Mouse (Mus musculus) layer of hippocampus, postnatal 14 days (tissue): ENCODE results near the gene Ccnq. TPM values are rescaled to one million over a fixed set of nuclear protein-coding genes. Genes with fewer than 3 reads are reported as not detected.
"Not testable (repeated sequence)": the region's sequence is repeated elsewhere in the genome, so short reads cannot be mapped to it uniquely, and the experiment has no call there.

Experiments
- DNase-seq, 2 experiments: peaks; one replicate each; pipeline ENCODE4 v3.0.0; 2021 to 2022; ENCODE audit warnings: low spot score in 2 of 2, mixed read lengths in 1 of 2
- total RNA-seq, 2 experiments: library from RNA; stranded (reverse); gene quantifications; 2 replicates each; pipeline ENCODE4 v1.2.3; 2021

Ccnq gene
- total RNA-seq, 2 experiments from 2014 or later = 17.4 to 18.4 TPM

DNA sequence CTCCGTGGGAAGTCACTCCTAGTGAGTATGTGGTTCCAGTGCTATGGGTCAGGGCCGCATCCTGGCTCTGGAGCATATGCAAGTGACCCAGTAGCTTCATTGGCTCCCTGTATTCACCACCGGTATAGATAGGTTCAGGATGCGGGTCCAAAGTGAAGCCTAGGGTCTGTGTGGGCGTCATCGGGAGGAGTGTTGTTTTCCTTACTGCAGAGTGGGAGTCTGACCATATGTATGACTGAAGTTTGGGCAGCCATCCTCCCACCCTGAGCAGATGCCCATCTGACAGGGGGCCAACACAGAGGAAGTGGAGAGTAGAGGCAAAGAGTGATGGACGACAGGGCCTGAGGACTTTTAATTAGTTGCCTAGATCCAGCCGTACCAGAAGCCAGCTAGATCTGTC lies 12.8 kb upstream of the Ccnq start:
- DNase-seq = no peak

DNA sequence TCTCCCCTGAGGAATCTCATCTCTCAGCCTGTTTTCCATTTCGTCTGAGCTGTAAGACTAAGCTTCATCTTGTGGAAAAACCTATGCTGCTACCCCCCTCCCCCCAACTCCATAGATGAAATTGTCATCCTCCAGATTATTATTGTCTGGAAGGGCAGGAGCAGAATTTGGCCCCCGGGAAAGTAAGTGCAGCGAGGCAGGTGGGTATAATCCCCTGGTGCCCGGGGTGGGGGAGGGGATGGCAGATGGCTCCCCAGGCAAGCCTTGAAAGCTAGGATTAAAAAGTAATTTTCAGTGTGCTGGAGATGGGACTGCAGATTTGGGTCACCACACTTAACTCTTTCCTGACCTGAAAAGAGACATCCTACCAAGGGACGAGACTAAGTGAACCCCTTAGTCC lies 10.7 kb upstream of the Ccnq start:
- no peak for DNase-seq

GRCm38 (mm10) chr11:78761086-78761485 lies 9.6 kb upstream of the Ccnq start:
- DNase-seq = no peak

- no peak for DNase-seq
Measured at GRCm38 (mm10) chr11:78755299-78755698, 3.8 kb upstream of the Ccnq start.

DNA sequence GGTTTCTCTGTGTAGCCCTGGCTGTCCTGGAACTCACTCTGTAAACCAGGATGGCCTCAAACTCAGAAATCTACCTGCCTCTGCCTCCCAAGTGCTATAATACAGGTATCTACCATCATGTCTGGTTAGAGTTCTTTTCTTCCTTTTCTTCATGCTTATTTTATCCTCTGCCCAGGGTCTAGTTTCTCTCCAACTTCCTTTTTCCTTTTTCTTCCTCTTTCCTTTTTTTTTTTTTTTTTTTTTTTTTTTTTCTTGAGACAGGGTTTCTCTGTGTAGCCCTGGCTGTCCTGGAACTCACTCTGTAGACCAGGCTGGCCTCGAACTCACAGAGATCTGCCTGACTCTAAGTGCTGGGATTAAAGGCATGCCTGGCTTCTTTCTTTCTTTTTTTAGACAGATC lies 2.6 kb upstream of the Ccnq start:
- DNase-seq = not testable (repeated sequence)

DNA sequence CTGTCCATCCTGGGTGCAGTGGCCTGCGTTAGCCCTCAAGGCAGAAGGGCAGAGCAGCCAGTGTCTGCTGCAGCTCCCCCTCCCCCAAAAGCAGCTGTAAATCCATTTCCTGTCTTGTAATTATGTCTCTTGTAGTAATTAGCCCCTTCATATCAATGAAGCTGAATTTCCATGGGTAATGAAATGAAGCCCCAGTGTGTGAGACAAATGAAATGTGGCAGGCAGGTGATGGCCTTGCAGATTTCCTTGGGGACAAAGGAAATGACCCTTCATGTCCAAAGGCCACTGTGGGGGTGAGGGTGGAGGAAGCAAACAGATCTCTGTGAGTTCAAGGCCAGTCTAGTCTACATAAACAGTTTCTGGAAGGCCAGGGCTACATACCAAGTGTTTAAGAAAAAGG lies 1.7 kb upstream of the Ccnq start:
- no peak for DNase-seq

DNA sequence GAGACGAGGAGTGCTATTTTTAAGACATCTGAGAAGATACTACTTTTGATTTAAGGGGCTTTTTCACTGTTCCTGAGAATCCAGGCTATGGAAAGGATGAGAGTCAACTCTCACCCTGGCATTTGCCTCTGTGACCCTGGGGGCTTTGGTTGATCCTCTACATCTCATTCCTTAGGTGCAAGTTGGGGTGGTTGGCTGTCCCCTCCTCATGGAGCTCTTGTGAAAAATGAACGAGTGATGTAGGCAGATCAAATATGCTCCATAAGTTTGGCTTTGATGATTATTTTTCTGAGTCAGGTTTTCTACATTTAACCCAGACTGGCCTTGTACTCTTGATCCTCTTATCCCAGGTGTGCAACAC lies 294 bp upstream of the Ccnq start:
- no peak for DNase-seq

DNA sequence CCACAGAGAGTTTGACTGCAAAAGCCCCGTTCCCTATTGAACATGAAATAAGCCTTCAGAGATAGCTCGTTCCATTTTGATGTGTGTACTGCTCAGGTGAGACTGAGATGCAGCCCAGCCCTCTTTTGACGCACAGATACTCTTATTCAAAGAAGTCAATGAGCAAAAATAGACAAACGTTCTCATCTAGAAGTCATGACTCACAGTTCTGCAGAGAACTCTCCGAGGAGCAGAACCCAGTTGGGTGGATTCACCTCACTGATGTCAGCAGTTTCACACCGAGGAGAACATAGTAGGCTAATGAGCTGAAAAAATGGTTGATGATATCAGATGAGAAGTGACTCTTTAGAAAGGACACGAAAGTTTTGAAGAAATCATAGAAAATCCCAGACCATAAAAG lies 5.3 kb downstream of the Ccnq start:
- DNase-seq = no peak

DNA sequence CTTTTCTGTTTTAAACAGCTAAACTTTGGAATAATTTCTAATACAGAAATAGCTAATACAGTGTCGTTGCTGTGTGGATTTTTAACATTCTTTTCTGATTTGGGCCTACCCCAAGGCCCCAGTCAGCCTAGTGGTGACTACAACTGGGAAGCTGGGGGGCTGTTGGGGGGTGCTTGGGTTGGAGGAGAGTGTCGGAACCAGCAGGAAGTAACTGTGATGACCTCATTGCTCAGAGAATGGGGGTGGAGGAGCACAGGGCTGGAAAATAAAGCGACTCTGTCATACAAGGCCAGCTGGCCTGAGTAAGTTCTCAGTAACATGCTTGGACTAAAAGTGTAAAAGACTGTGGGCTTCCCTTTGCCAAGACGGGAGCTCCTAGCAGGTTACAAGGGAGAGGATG lies 6.1 kb downstream of the Ccnq start:
- no peak for DNase-seq

DNA sequence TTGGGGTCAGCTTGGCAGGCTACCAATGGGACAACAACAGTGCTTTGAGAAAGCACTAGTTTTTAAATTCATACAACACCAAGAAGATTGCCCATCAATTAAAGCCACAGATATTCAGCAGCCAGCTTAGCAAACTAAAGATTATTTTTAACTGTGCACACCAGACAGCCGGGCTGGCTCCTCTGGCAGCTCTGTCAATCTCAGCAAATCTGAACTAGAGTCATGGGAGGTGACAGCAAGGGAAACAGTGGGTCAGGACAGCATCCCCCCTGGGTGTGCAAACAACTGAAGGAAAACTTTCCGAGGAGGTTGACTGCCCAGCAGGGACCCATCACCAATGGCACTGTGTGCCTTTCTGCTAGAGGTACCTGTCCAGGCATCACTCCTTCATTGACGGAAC lies 9.1 kb downstream of the Ccnq start:
- no peak for DNase-seq

DNA sequence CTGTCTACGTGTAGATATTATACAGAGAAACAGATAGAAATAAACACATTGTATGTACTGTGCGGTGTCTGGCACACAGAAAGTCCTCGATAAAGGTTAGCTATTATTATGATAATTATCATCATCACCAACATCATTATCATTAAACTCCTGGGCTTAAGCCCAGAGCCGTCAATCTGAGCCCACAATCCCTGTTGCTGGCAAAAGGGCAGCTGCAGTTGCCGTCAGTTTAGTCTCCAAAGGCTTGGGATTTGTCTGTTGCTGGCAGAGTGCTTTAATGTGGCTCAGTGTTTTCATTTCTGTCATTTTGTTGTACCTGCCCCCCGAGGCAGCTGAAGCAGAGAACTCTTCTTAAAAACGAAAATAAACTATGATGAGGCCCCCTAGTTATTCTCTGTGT lies 9.6 kb downstream of the Ccnq start:
- no peak for DNase-seq

GRCm38 (mm10) chr11:78739361-78739760 lies 12.2 kb downstream of the Ccnq start:
- DNase-seq = no peak

DNA sequence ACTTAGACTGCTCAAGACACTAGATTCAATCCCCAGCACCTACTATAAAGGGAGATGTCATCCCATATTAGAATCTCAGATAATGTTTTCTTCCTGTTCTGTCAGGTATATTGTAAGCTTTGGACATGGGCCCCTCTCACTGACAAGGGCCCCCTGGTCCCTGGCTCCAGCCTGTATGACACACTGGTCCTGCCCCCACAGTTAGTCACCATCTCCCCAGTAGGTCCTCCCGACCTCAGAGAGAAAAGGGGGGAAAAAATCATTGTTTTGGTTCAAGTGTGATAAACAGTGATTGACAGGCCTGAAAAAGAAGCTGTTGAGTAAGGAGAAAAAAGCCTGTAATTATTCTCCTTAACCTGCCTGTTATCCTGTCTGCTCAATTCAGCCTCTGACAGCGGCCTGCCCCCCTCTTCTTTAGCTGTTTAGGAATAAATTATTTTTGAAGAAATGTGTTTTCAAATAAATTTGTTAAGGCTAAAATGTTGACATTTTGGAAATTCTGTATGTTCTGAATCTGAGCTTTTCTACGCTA lies 14.6 kb downstream of the Ccnq start:
- DNase-seq = no peak

GRCm38 (mm10) chr11:78735168-78735567 lies 16.4 kb downstream of the Ccnq start:
- no peak for DNase-seq

- no peak for DNase-seq
Measured at GRCm38 (mm10) chr11:78732619-78733018, 18.9 kb downstream of the Ccnq start.

GRCm38 (mm10) chr11:78730902-78731301 lies 20.6 kb downstream of the Ccnq start:
- DNase-seq = no peak

DNA sequence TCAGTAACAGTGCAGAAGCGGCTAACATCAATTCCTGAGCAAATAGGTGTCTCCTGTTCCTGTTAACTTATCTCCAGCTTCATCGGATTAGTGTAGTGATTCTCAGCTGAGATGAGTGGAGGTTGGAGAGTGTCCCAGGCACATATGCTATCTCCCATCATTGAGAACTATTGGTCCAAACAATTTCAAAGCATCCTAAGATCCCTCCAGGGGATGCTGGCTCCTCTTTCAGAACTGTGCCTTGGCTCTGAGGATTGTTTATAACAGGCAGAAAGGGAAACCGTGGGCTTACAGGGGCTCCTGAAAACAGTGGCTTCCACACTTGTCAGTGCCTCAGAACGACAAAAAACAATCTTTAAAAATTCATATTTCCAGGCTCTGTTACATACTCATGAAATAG lies 23.5 kb downstream of the Ccnq start:
- no peak for DNase-seq

- DNase-seq = no peak
Measured at GRCm38 (mm10) chr11:78726366-78726765, 25.2 kb downstream of the Ccnq start.

DNA sequence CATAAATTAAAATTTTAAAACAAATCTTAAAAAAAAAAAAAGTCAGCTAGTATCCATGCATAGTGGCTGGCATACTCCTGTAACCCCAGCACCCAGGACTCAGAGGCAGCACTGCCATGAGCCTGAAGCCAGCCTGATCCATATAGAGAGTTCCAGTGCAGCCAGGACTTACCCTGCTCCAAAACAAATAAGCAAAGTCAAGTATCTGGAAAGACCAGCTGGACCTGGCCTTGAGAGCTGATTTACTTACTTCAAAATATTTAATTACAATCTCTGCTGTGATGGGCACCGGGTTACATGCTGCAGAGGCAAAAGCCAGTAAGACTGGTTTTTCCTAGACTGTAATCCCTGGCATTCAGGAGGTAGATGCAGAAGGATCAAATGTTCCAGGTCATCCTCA lies 26.7 kb downstream of the Ccnq start:
- DNase-seq = no peak

DNA sequence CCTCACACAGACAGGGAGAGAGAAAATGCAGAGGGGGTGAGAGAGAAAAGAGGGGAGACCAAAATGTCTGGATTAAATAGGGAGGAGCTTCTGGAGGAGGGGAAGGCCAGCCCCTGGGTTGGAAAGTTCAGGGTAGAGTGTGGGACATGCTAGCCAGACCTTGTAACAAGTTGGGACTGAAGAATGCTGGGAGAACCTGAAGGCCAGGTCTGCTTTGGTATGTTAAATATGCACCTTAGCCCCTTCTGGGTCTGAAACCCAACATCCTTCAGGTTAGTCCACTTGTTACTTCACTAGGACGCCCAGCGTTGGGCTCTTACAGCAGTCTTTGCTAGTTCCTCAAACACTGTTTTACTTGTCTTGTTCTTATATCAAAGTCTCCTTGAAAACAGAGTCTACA lies 30.1 kb downstream of the Ccnq start:
- no peak for DNase-seq

GRCm38 (mm10) chr11:78717655-78718054 lies 33.9 kb downstream of the Ccnq start:
- no peak for DNase-seq

DNA sequence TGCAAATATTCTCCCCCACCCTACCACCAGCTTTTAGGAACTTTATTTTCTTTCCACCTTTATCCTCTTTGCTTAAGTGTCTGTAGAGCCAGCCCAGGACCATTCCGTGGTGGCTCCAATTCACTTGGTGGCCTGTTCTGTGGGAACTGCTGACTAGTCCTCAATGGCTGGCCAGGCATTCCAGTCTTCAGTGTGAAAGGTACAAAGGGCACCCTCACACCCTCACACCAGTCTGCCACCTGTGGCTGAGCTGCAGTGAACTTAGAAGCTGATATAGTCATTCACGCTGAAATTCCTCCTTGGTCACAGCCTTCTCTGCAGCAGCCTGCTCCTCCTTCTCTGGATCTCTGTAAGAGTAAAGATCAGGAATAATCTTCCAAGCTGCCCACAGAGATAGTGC lies 42.9 kb downstream of the Ccnq start:
- no peak for DNase-seq

GRCm38 (mm10) chr11:78706026-78706425 lies 45.5 kb downstream of the Ccnq start:
- no peak for DNase-seq

GRCm38 (mm10) chr11:78703085-78703484 lies 48.4 kb downstream of the Ccnq start:
- no peak for DNase-seq
